In the genomic region with DNA sequence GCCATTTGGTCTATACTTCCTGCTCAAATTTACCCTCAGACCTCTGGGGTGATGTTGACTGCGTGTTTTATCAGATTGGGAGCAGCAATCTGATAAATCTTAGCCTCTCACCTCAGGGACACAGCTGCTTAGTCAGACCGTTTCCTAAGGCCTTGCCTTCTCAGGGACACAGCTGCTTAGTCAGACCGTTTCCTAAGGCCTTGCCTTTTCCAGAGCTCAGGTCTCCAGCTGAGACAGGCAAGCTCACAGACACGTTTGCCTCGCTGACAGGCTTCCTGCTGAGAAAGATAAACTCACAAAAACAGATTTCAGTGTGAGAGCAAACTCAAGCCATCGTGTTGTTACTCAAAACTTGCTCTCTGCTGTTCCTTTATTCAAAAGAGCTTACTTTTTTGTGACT, we compare ENCODE assay signal across 11 mouse cellular contexts. TPM values are rescaled to one million over a fixed set of nuclear protein-coding genes. Genes with fewer than 3 reads are reported as not detected.
DNase-seq lines count a peak whose midpoint lies in the region; ATAC-seq and TF ChIP-seq lines count a peak whose summit lies in the region.
"Had no signal": no experiment of that assay in that cellular context is flagged by ENCODE, and none has a peak within 500 bp of the region (broad histone marks: within the 10 kb centered on the region; RNA-seq: fewer than 3 reads in every experiment).

No protein-coding gene starts in this region.

- no peaks in the 10 kb centered on the region for H3K9me3 ChIP-seq in lung, embryonic 15.5 days
- H3K9me3 ChIP-seq in limb, embryonic 13.5 days = no peaks in the 10 kb centered on the region
- H3K9me3 ChIP-seq: embryonic facial prominence, embryonic 12.5 days; G1E had no signal

- DNase-seq in lung, postnatal 10 days = no peak
- DNase-seq in adrenal gland, adult 2 months = peak; percentile 79
- no peak for DNase-seq in frontal cortex, adult 2 months (ENCODE audit: extremely low spot score in 1 of 2, low spot score in 1 of 2)
- DNase-seq in kidney, postnatal 14 days = no peak
- DNase-seq: layer of hippocampus, adult 9-11 months; right cerebral cortex, postnatal 4 days had no signal

- H3K4me1 ChIP-seq in lung, embryonic 15.5 days = peaks cover 9% of the 10 kb centered on the region
- no peaks in the 10 kb centered on the region for H3K4me1 ChIP-seq in embryonic fibroblast, embryonic 13.5 days (ENCODE audit: control insufficient read depth, insufficient read depth, low read length)
- H3K4me1 ChIP-seq in limb, embryonic 13.5 days = peaks cover 8% of the 10 kb centered on the region; the same call in 1 of the 2 replicates

- H3K27me3 ChIP-seq in lung, embryonic 15.5 days = no peaks in the 10 kb centered on the region
- no peaks in the 10 kb centered on the region for H3K27me3 ChIP-seq in limb, embryonic 13.5 days
- H3K27me3 ChIP-seq: embryonic facial prominence, embryonic 12.5 days had no signal

- whole genome bisulfite sequencing in lung, embryonic 15.5 days = 10% methylated on average over 6 of the region's 6 CpGs
- 8% methylated on average over 6 of the region's 6 CpGs for WGBS in limb, embryonic 13.5 days

- H3K4me3 ChIP-seq in lung, embryonic 15.5 days = no peak overlapping the region
- H3K4me3 ChIP-seq in embryonic fibroblast, embryonic 13.5 days (ENCODE audit: insufficient read depth, low read length) = no peak overlapping the region
- H3K4me3 ChIP-seq in limb, embryonic 13.5 days = no peak overlapping the region
- H3K4me3 ChIP-seq: embryonic facial prominence, embryonic 12.5 days had no signal

- peak overlapping the region; percentile 5; the same call in 1 of the 2 replicates for H3K9ac ChIP-seq in lung, embryonic 15.5 days
- H3K9ac ChIP-seq in limb, embryonic 13.5 days = no peak overlapping the region
- H3K9ac ChIP-seq: embryonic facial prominence, embryonic 12.5 days had no signal

- no peak for TF ChIP-seq CTCF in embryonic fibroblast, embryonic 13.5 days (IDR thresholded peaks at IDR 0.05; ENCODE audit: borderline replicate concordance, insufficient read depth, low read length)

- no peak overlapping the region for H3K4me2 ChIP-seq in lung, embryonic 15.5 days
- no peak overlapping the region for H3K4me2 ChIP-seq in limb, embryonic 13.5 days (replicated peaks)

- no peak for ATAC-seq in lung, embryonic 15.5 days (ENCODE audit: borderline replicate concordance, extremely low read depth, low FRiP score, low TSS enrichment)
- no peak for ATAC-seq in limb, embryonic 13.5 days (ENCODE audit: low FRiP score, low read depth)

- TF ChIP-seq POLR2A in embryonic fibroblast, embryonic 13.5 days (IDR thresholded peaks at IDR 0.05; ENCODE audit: low read depth, low read length) = no peak

- 0 out of 2 replicates have a peak, but pooled peaks cover 5% of the 10 kb centered on the region for H3K36me3 ChIP-seq in lung, embryonic 15.5 days
- no peaks in the 10 kb centered on the region for H3K36me3 ChIP-seq in limb, embryonic 13.5 days
- H3K36me3 ChIP-seq: embryonic facial prominence, embryonic 12.5 days had no signal

- peak overlapping the region; percentile 35; the same call in 1 of the 2 replicates for H3K27ac ChIP-seq in lung, embryonic 15.5 days
- peak overlapping the region; percentile 28; the same call in 1 of the 2 replicates for H3K27ac ChIP-seq in embryonic fibroblast, embryonic 13.5 days (ENCODE audit: insufficient read depth, low read length)
- peak overlapping the region; percentile 33; the same call in 1 of the 2 replicates for H3K27ac ChIP-seq in limb, embryonic 13.5 days
- H3K27ac ChIP-seq: embryonic facial prominence, embryonic 12.5 days had no signal

RNA-seq across cellular contexts. Expression of gene Tfpi, which starts 1.9 kb away (rescaled TPM):
- polyA plus RNA-seq in lung, embryonic 15.5 days (2015; fragmentation: Nextera tagmentation; extraction: Ambion mirVana) = 61.3 and 64.5 TPM in 2 replicates
- total RNA-seq in adrenal gland, adult 2 months (2021) = 10 to 100 TPM; 41.9 to 52.2 TPM
- 1.8 and 2.6 TPM in 2 replicates for polyA plus RNA-seq in adrenal gland, adult 2 months (2012; rRNA removed)
- 71.4 and 91.8 TPM in 2 replicates for polyA plus RNA-seq in embryonic fibroblast, embryonic 13.5 days (2011; ENCODE audit: insufficient read length, low read depth, missing spikeins)
- 25.7 and 28.2 TPM in 2 replicates for polyA plus RNA-seq in limb, embryonic 13.5 days (2015; fragmentation: Nextera tagmentation; extraction: Ambion mirVana)
- polyA plus RNA-seq in frontal cortex, adult 2 months (2012; rRNA removed) = 6.3 and 6.6 TPM in 2 replicates

RNA-seq across cellular contexts. Expression of gene Calcrl, which starts 49.4 kb away (rescaled TPM):
- 60.6 and 77.1 TPM in 2 replicates for polyA plus RNA-seq in lung, embryonic 15.5 days (2015; fragmentation: Nextera tagmentation; extraction: Ambion mirVana)
- total RNA-seq in adrenal gland, adult 2 months (2021) = 10 to 100 TPM; 15.2 to 23.8 TPM
- polyA plus RNA-seq in adrenal gland, adult 2 months (2012; rRNA removed) = 2.8 and 6.7 TPM in 2 replicates
- 9.2 and 10.3 TPM in 2 replicates for polyA plus RNA-seq in embryonic fibroblast, embryonic 13.5 days (2011; ENCODE audit: insufficient read length, low read depth, missing spikeins)
- polyA plus RNA-seq in limb, embryonic 13.5 days (2015; fragmentation: Nextera tagmentation; extraction: Ambion mirVana) = 16.2 and 17.4 TPM in 2 replicates
- 4.1 and 4.8 TPM in 2 replicates for polyA plus RNA-seq in frontal cortex, adult 2 months (2012; rRNA removed)
